Mouse (Mus musculus) midbrain, postnatal 0 days (tissue): ENCODE data around the gene Kif5a. TPM values are rescaled to one million over a fixed set of nuclear protein-coding genes. Genes with fewer than 3 reads are reported as not detected.
A peak's percentile ranks its signal among the peaks of the same experiment; 100 is the strongest.

ENCODE experiments used
- ATAC-seq: fragments of 200-750 bp; cut with Nextera tagmentation; 2 replicates; pipeline ENCODE4 v1.8.0; 2017; ENCODE audit warnings: moderate number of reproducible peaks, mild to moderate bottlenecking, moderate TSS enrichment, moderate library complexity; ENCODE audit not compliant: low FRiP score
- DNase-seq: peaks from one replicate; pipeline ENCODE4 v3.0.0-alpha.2; 2015; ENCODE audit warnings: low spot score
- H3K27ac ChIP-seq: fragments of 300-500 bp; sonication (generic); 2 replicates; pipeline ENCODE4 v1.5.1; 2014; ENCODE audit warnings: low read depth, mild to moderate bottlenecking, low read length, mixed read lengths
- H3K27me3 ChIP-seq: fragments of 300-500 bp; sonication (generic); 2 replicates; pipeline ENCODE4 v1.6.1; 2014; ENCODE audit warnings: low read length, control low read depth, mixed read lengths; ENCODE audit not compliant: insufficient read depth
- H3K36me3 ChIP-seq: fragments of 300-500 bp; sonication (generic); 2 replicates; pipeline ENCODE4 v1.6.1; 2014; ENCODE audit warnings: low read length, control low read depth, mixed read lengths; ENCODE audit not compliant: insufficient read depth
- H3K4me1 ChIP-seq: fragments of 300-500 bp; sonication (generic); 2 replicates; pipeline ENCODE4 v1.6.1; 2014; ENCODE audit warnings: mild to moderate bottlenecking, control low read depth, antibody characterized with exemption, low read length, mixed read lengths; ENCODE audit not compliant: insufficient read depth
- H3K4me2 ChIP-seq: fragments of 300-500 bp; sonication (generic); 2 replicates; pipeline ENCODE4 v1.6.1; 2014; ENCODE audit warnings: low read depth, mild to moderate bottlenecking, low read length, mixed read lengths; ENCODE audit not compliant: poor library complexity, severe bottlenecking
- H3K4me3 ChIP-seq: fragments of 300-500 bp; sonication (generic); 2 replicates; pipeline ENCODE4 v1.5.1; 2014; ENCODE audit warnings: low read depth, mild to moderate bottlenecking, low read length, moderate library complexity
- H3K9ac ChIP-seq: fragments of 300-500 bp; sonication (generic); replicated peaks from 2 replicates; pipeline ENCODE4 v1.6.1; 2014; ENCODE audit warnings: mild to moderate bottlenecking, low read length, moderate library complexity, mixed read lengths; ENCODE audit not compliant: poor library complexity, severe bottlenecking
- H3K9me3 ChIP-seq: fragments of 300-500 bp; sonication (generic); 2 replicates; pipeline ENCODE4 v1.6.1; 2016; ENCODE audit warnings: low read length, control low read depth
- CTCF ChIP-seq: IDR thresholded peaks from 2 replicates; pipeline ENCODE4 v1.5.1; 2016; ENCODE audit warnings: antibody characterized with exemption, mild to moderate bottlenecking
- WGBS: fragments of 180-500 bp; shearing (Covaris S2); extraction: QIAGEN DNeasy Blood & Tissue Kit; methylation state at CpG from one replicate; pipeline ENCODE4 v1.1.7; 2014; 5-methylcytosine and 5-hydroxymethylcytosine counted together
- polyA plus RNA-seq: library from polyadenylated mRNA; unstranded; fragments of >200 nt; fragmentation: Nextera tagmentation; extraction: Ambion mirVana; gene quantifications from 2 replicates; pipeline ENCODE4 v1.2.1, GENCODE M21; 2015
- total RNA-seq: library from RNA; depleted of rRNA; stranded (reverse); fragments of >200 nt; gene quantifications from 2 replicates; pipeline ENCODE4 v1.2.3, GENCODE M21; 2014

Gene Kif5a
- total and polyA plus RNA-seq, 2 experiments from 2014 or later = 102 to 249 TPM

GRCm38 (mm10) chr10:127281316-127281715, 18.2 kb upstream of the Kif5a start:
- WGBS = 77% methylated on average over 8 of the region's 8 CpGs
- no peaks in the 10 kb centered on the region for H3K27me3 ChIP-seq
- no peak for ATAC-seq

GRCm38 (mm10) chr10:127279730-127280129, 16.6 kb upstream of the Kif5a start:
- TF ChIP-seq CTCF = peak; percentile 34
- ATAC-seq (no peak), DNase-seq (no peak)
- Histone ChIP-seq H3K9ac (no peak overlapping the region), H3K4me1 (no peaks in the 10 kb centered on the region), H3K9me3 (no peaks in the 10 kb centered on the region), H3K4me2 (no peak overlapping the region), H3K27ac (no peak overlapping the region), H3K4me3 (no peak overlapping the region), H3K27me3 (no peaks in the 10 kb centered on the region), H3K36me3 (peaks cover 77% of the 10 kb centered on the region)
- 100% methylated on average over 1 of the region's 2 CpGs for WGBS

More at GRCm38 (mm10) chr10:127281316-127281715, 18.2 kb upstream of the Kif5a start:
- no peak for TF ChIP-seq CTCF
- H3K9ac ChIP-seq = no peak overlapping the region
- H3K9me3 ChIP-seq = no peaks in the 10 kb centered on the region
- H3K4me1 ChIP-seq = no peaks in the 10 kb centered on the region
- H3K4me3 ChIP-seq = no peak overlapping the region
- peaks cover 81% of the 10 kb centered on the region for H3K36me3 ChIP-seq
- no peak overlapping the region for H3K27ac ChIP-seq
- no peak for DNase-seq
- H3K4me2 ChIP-seq = no peak overlapping the region

GRCm38 (mm10) chr10:127274261-127275022, 11.3 kb upstream of the Kif5a start:
- no peak overlapping the region for H3K27ac ChIP-seq
- no peaks in the 10 kb centered on the region for H3K27me3 ChIP-seq
- no peak for TF ChIP-seq CTCF
- WGBS = 93% methylated on average over 11 of the region's 11 CpGs
- H3K9ac ChIP-seq = no peak overlapping the region
- no peak overlapping the region for H3K4me3 ChIP-seq
- H3K4me2 ChIP-seq = no peak overlapping the region
- H3K36me3 ChIP-seq = peaks cover 85% of the 10 kb centered on the region
- ATAC-seq (no peak), DNase-seq (no peak)
- H3K9me3 ChIP-seq = no peaks in the 10 kb centered on the region
- no peaks in the 10 kb centered on the region for H3K4me1 ChIP-seq

DNA sequence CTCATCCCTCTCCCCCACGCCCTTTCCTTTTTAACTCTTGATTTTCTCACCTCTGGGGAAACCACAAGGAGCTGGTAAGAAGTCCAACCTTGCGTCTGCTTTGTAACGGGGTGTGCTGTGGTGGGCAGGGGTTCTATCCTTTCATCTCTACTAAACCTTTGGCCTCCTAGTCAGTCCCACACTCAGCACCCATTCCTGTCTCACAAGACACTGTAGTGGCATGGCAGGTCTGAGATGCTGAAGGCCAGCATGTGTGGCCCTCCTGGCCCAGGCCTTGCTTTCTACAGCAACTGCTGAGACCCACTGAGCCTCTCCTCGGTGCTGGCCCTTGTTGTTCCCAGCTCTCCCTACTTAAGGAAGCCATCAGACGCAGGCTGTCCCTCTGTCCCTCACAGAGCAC, 9.2 kb upstream of the Kif5a start:
- no peaks in the 10 kb centered on the region for H3K27me3 ChIP-seq
- no peak for TF ChIP-seq CTCF
- peaks cover 73% of the 10 kb centered on the region for H3K36me3 ChIP-seq
- no peak overlapping the region for H3K27ac ChIP-seq
- H3K4me2 ChIP-seq = no peak overlapping the region
- H3K9me3 ChIP-seq = no peaks in the 10 kb centered on the region
- no peak for DNase-seq
- WGBS = 85% methylated on average over 5 of the region's 5 CpGs
- ATAC-seq = no peak
- no peak overlapping the region; the same call in 1 of the 2 replicates for H3K9ac ChIP-seq
- H3K4me1 ChIP-seq = peaks cover 5% of the 10 kb centered on the region; the same call in 1 of the 2 replicates
- H3K4me3 ChIP-seq = no peak overlapping the region

DNA sequence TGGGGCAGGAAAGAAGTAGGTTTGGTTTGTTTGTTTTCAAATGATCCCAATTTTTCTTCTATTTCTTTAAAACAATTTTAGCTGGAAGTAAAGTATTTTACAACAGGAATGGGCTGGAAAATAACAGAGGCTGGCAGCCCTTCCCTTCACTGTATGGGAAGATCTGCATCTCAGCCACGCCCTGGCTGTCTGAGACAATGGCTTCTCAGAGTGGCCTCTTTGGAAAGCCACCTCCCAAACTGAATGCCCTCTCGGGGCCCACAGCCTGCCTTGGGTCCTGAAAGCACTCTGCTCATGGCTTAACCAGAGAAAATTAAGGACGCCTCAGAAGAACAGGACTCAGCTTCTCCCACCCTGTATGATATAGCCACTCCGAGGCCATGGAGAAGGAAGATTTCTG, 6.7 kb upstream of the Kif5a start:
- H3K36me3 ChIP-seq = peaks cover 52% of the 10 kb centered on the region
- DNase-seq = no peak

DNA sequence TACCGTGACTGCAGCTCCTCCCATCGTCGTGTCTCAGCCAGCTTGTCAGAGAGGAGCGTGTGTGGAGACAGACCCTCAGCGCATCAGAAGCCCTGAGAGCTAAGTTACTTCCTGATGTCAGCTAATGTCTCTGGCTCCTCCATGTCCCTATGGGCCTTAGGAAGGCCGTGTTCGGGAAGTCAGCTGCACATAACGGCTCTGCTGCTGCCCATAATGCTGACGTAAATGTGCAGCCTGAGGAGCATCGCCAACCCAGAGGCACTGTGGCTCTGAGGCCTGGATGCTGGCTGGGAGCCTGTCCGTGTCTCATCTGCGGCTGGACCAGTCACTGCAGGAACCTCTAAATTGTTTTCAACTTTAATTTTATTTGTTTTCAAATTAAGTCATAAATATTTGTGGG, 5.9 kb upstream of the Kif5a start:
- Histone ChIP-seq H3K27me3 (no peaks in the 10 kb centered on the region), H3K4me3 (no peak overlapping the region), H3K4me1 (peaks cover 9% of the 10 kb centered on the region; the same call in 1 of the 2 replicates), H3K9ac (no peak overlapping the region), H3K9me3 (no peaks in the 10 kb centered on the region), H3K36me3 (peaks cover 45% of the 10 kb centered on the region), H3K4me2 (no peak overlapping the region), H3K27ac (no peak overlapping the region)
- no peak for ATAC-seq
- DNase-seq = no peak
- no peak for TF ChIP-seq CTCF
- 81% methylated on average over 12 of the region's 12 CpGs for WGBS

More for the DNA sequence above, 6.7 kb upstream of the Kif5a start:
- TF ChIP-seq CTCF = no peak
- no peak overlapping the region for H3K9ac ChIP-seq
- no peak for ATAC-seq
- no peaks in the 10 kb centered on the region for H3K27me3 ChIP-seq
- no peaks in the 10 kb centered on the region for H3K9me3 ChIP-seq
- peaks cover 9% of the 10 kb centered on the region; the same call in 1 of the 2 replicates for H3K4me1 ChIP-seq
- H3K27ac ChIP-seq = no peak overlapping the region
- H3K4me2 ChIP-seq = no peak overlapping the region
- no peak overlapping the region for H3K4me3 ChIP-seq
- 72% methylated on average over 4 of the region's 4 CpGs for WGBS
